Mouse (Mus musculus): ENCODE results near the gene Akt3. TPM values are rescaled to one million over a fixed set of nuclear protein-coding genes. Genes with fewer than 3 reads are reported as not detected.
A peak's percentile ranks its signal among the peaks of the same experiment; 100 is the strongest.

Akt3 gene
- 14.8 and 16.9 TPM in 2 replicates for polyA plus RNA-seq (2015; fragmentation: Nextera tagmentation; extraction: Ambion mirVana)

- H3K27ac ChIP-seq (replicated peaks) = peak within 1 kb of the TSS; percentile 98
- H3K36me3 ChIP-seq = no peaks in the 10 kb centered on the region
- peak within 1 kb of the TSS; percentile 88 for H3K4me2 ChIP-seq
- peak; percentile 72 for ATAC-seq (ENCODE audit: low FRiP score)
- H3K4me3 ChIP-seq (replicated peaks) = peak within 1 kb of the TSS; percentile 72
- peaks cover 12% of the 10 kb centered on the region for H3K4me1 ChIP-seq
- H3K9ac ChIP-seq (replicated peaks) = peak within 1 kb of the TSS; percentile 85
- no CpG with 5 or more reads among the region's 32 CpGs for WGBS
- no peaks in the 10 kb centered on the region for H3K27me3 ChIP-seq (replicated peaks)
- H3K9me3 ChIP-seq (replicated peaks) = no peaks in the 10 kb centered on the region
Observed at GRCm38 (mm10) chr1:177258034-177258342, at the start of gene Akt3. Gene Akt3, minus strand, starts transcription at chr1:177258203.

- Histone ChIP-seq H3K9ac (replicated peaks) (no peak overlapping the region), H3K36me3 (no peaks in the 10 kb centered on the region), H3K9me3 (replicated peaks) (no peaks in the 10 kb centered on the region), H3K4me2 (no peak overlapping the region), H3K27ac (replicated peaks) (no peak overlapping the region), H3K27me3 (replicated peaks) (no peaks in the 10 kb centered on the region), H3K4me3 (replicated peaks) (no peak overlapping the region), H3K4me1 (0 out of 2 replicates have a peak, but pooled peaks cover 3% of the 10 kb centered on the region)
- no peak for ATAC-seq (ENCODE audit: low FRiP score)
- WGBS = 57% methylated on average over 11 of the region's 11 CpGs
Observed at GRCm38 (mm10) chr1:177307549-177307948, 49.5 kb upstream of the Akt3 start.

GRCm38 (mm10) chr1:177298231-177298630 lies 40.2 kb upstream of the Akt3 start:
- H3K4me1 ChIP-seq = no peaks in the 10 kb centered on the region
- 91% methylated on average over 1 of the region's 1 CpGs for WGBS
- H3K9ac ChIP-seq (replicated peaks) = no peak overlapping the region

GRCm38 (mm10) chr1:177286764-177287163 lies 28.8 kb upstream of the Akt3 start:
- ATAC-seq (ENCODE audit: low FRiP score) = no peak
- Histone ChIP-seq H3K4me1 (no peaks in the 10 kb centered on the region), H3K36me3 (no peaks in the 10 kb centered on the region), H3K9ac (replicated peaks) (no peak overlapping the region), H3K27me3 (replicated peaks) (no peaks in the 10 kb centered on the region), H3K4me2 (no peak overlapping the region), H3K9me3 (replicated peaks) (no peaks in the 10 kb centered on the region), H3K4me3 (replicated peaks) (no peak overlapping the region), H3K27ac (replicated peaks) (no peak overlapping the region)
- 11% methylated on average over 3 of the region's 3 CpGs for WGBS

More at GRCm38 (mm10) chr1:177298231-177298630, 40.2 kb upstream of the Akt3 start:
- no peak overlapping the region for H3K27ac ChIP-seq (replicated peaks)
- H3K9me3 ChIP-seq (replicated peaks) = no peaks in the 10 kb centered on the region
- H3K4me2 ChIP-seq = no peak overlapping the region
- no peaks in the 10 kb centered on the region for H3K27me3 ChIP-seq (replicated peaks)
- no peak for ATAC-seq (ENCODE audit: low FRiP score)
- H3K36me3 ChIP-seq = no peaks in the 10 kb centered on the region
- H3K4me3 ChIP-seq (replicated peaks) = no peak overlapping the region

- Histone ChIP-seq H3K9me3 (replicated peaks) (no peaks in the 10 kb centered on the region), H3K9ac (replicated peaks) (no peak overlapping the region), H3K27ac (replicated peaks) (no peak overlapping the region), H3K4me3 (replicated peaks) (no peak overlapping the region), H3K27me3 (replicated peaks) (no peaks in the 10 kb centered on the region), H3K4me2 (no peak overlapping the region), H3K36me3 (no peaks in the 10 kb centered on the region), H3K4me1 (no peaks in the 10 kb centered on the region)
- ATAC-seq (ENCODE audit: low FRiP score) = no peak
Observed at GRCm38 (mm10) chr1:177281925-177282324, 23.9 kb upstream of the Akt3 start.

- WGBS = 94% methylated on average over 5 of the region's 5 CpGs
- H3K4me1 ChIP-seq = no peaks in the 10 kb centered on the region
Observed at GRCm38 (mm10) chr1:177277361-177277760, 19.4 kb upstream of the Akt3 start.

GRCm38 (mm10) chr1:177267645-177268044 lies 9.6 kb upstream of the Akt3 start:
- WGBS = 92% methylated on average over 1 of the region's 1 CpGs
- no peak overlapping the region for H3K4me2 ChIP-seq

More at GRCm38 (mm10) chr1:177277361-177277760, 19.4 kb upstream of the Akt3 start:
- Histone ChIP-seq H3K27ac (replicated peaks) (no peak overlapping the region), H3K27me3 (replicated peaks) (no peaks in the 10 kb centered on the region), H3K4me2 (no peak overlapping the region), H3K36me3 (no peaks in the 10 kb centered on the region), H3K9ac (replicated peaks) (no peak overlapping the region), H3K9me3 (replicated peaks) (no peaks in the 10 kb centered on the region), H3K4me3 (replicated peaks) (no peak overlapping the region)
- no peak for ATAC-seq (ENCODE audit: low FRiP score)

GRCm38 (mm10) chr1:177262926-177263325 lies 4.9 kb upstream of the Akt3 start:
- WGBS = 68% methylated on average over 2 of the region's 2 CpGs
- Histone ChIP-seq H3K9me3 (replicated peaks) (no peaks in the 10 kb centered on the region), H3K4me1 (peaks cover 10% of the 10 kb centered on the region), H3K36me3 (no peaks in the 10 kb centered on the region), H3K4me3 (replicated peaks) (no peak overlapping the region), H3K9ac (replicated peaks) (no peak overlapping the region), H3K27me3 (replicated peaks) (no peaks in the 10 kb centered on the region), H3K4me2 (no peak overlapping the region), H3K27ac (replicated peaks) (no peak overlapping the region)
- ATAC-seq (ENCODE audit: low FRiP score) = no peak

More at GRCm38 (mm10) chr1:177267645-177268044, 9.6 kb upstream of the Akt3 start:
- Histone ChIP-seq H3K9ac (replicated peaks) (no peak overlapping the region), H3K4me3 (replicated peaks) (no peak overlapping the region), H3K9me3 (replicated peaks) (no peaks in the 10 kb centered on the region), H3K36me3 (no peaks in the 10 kb centered on the region), H3K27me3 (replicated peaks) (no peaks in the 10 kb centered on the region), H3K4me1 (no peaks in the 10 kb centered on the region), H3K27ac (replicated peaks) (no peak overlapping the region)
- no peak for ATAC-seq (ENCODE audit: low FRiP score)

GRCm38 (mm10) chr1:177260796-177261195 lies 2.8 kb upstream of the Akt3 start:
- no peak overlapping the region for H3K4me2 ChIP-seq

GRCm38 (mm10) chr1:177259038-177259600 lies 1.1 kb upstream of the Akt3 start:
- Histone ChIP-seq H3K9me3 (replicated peaks) (no peaks in the 10 kb centered on the region), H3K36me3 (no peaks in the 10 kb centered on the region), H3K27me3 (replicated peaks) (no peaks in the 10 kb centered on the region), H3K4me1 (peaks cover 12% of the 10 kb centered on the region), H3K4me3 (replicated peaks) (peak overlapping the region; percentile 72), H3K27ac (replicated peaks) (peak overlapping the region; percentile 98), H3K4me2 (peak overlapping the region; percentile 88), H3K9ac (replicated peaks) (peak overlapping the region; percentile 85)
- no peak; the same call in 1 of the 2 replicates for ATAC-seq (ENCODE audit: low FRiP score)
- 21% methylated on average over 16 of the region's 16 CpGs for WGBS

More at GRCm38 (mm10) chr1:177260796-177261195, 2.8 kb upstream of the Akt3 start:
- H3K9ac ChIP-seq (replicated peaks) = no peak overlapping the region
- H3K27ac ChIP-seq (replicated peaks) = no peak overlapping the region
- peaks cover 12% of the 10 kb centered on the region for H3K4me1 ChIP-seq
- no peak overlapping the region for H3K4me3 ChIP-seq (replicated peaks)
- 73% methylated on average over 4 of the region's 4 CpGs for WGBS
- H3K36me3 ChIP-seq = no peaks in the 10 kb centered on the region
- H3K27me3 ChIP-seq (replicated peaks) = no peaks in the 10 kb centered on the region
- no peaks in the 10 kb centered on the region for H3K9me3 ChIP-seq (replicated peaks)
- ATAC-seq (ENCODE audit: low FRiP score) = no peak

GRCm38 (mm10) chr1:177258343-177259037 lies 487 bp upstream of the Akt3 start:
- Histone ChIP-seq H3K27me3 (replicated peaks) (no peaks in the 10 kb centered on the region), H3K9ac (replicated peaks) (peak overlapping the region; percentile 85), H3K27ac (replicated peaks) (peak overlapping the region; percentile 98), H3K4me3 (replicated peaks) (peak overlapping the region; percentile 72), H3K9me3 (replicated peaks) (no peaks in the 10 kb centered on the region), H3K4me1 (peaks cover 12% of the 10 kb centered on the region), H3K4me2 (peak overlapping the region; percentile 88), H3K36me3 (no peaks in the 10 kb centered on the region)
- WGBS = under 1% methylated on average over 61 of the region's 86 CpGs
- peak; percentile 88 for ATAC-seq (ENCODE audit: low FRiP score)
